Mouse (Mus musculus): ENCODE measurements around the gene Cul4a. TPM values are rescaled to one million over a fixed set of nuclear protein-coding genes. Genes with fewer than 3 reads are reported as not detected.

Gene Cul4a
- polyA plus RNA-seq, 1 experiment from 2014 or later = 73.8 TPM

GRCm38 (mm10) chr8:13148476-13148875, 43.1 kb downstream of the Cul4a start:
- Histone ChIP-seq H3K9me3 (no peaks in the 10 kb centered on the region), H3K27me3 (no peaks in the 10 kb centered on the region), H3K4me1 (no peaks in the 10 kb centered on the region), H3K36me3 (peaks cover 60% of the 10 kb centered on the region), H3K9ac (replicated peaks) (no peak overlapping the region), H3K4me2 (replicated peaks) (no peak overlapping the region), H3K4me3 (no peak overlapping the region), H3K27ac (replicated peaks) (no peak overlapping the region)
- WGBS = 97% methylated on average over 2 of the region's 2 CpGs
- ATAC-seq (replicated peaks) = no peak

- peaks cover 56% of the 10 kb centered on the region for H3K36me3 ChIP-seq
- H3K9me3 ChIP-seq = no peaks in the 10 kb centered on the region
- 96% methylated on average over 2 of the region's 2 CpGs for WGBS
Observed at GRCm38 (mm10) chr8:13149287-13149686, 43.9 kb downstream of the Cul4a start.

GRCm38 (mm10) chr8:13149866-13150265, 44.4 kb downstream of the Cul4a start:
- H3K4me2 ChIP-seq (replicated peaks) = no peak overlapping the region
- H3K9ac ChIP-seq (replicated peaks) = no peak overlapping the region
- H3K4me3 ChIP-seq = no peak overlapping the region
- no peak for ATAC-seq (replicated peaks)
- H3K27me3 ChIP-seq = no peaks in the 10 kb centered on the region
- H3K36me3 ChIP-seq = peaks cover 50% of the 10 kb centered on the region
- no peak overlapping the region for H3K27ac ChIP-seq (replicated peaks)
- H3K4me1 ChIP-seq = no peaks in the 10 kb centered on the region
- no peaks in the 10 kb centered on the region for H3K9me3 ChIP-seq
- whole genome bisulfite sequencing = 70% methylated on average over 5 of the region's 5 CpGs

More at GRCm38 (mm10) chr8:13149287-13149686, 43.9 kb downstream of the Cul4a start:
- H3K4me2 ChIP-seq (replicated peaks) = no peak overlapping the region
- no peak overlapping the region for H3K9ac ChIP-seq (replicated peaks)
- H3K27me3 ChIP-seq = no peaks in the 10 kb centered on the region
- ATAC-seq (replicated peaks) = no peak
- no peaks in the 10 kb centered on the region for H3K4me1 ChIP-seq
- no peak overlapping the region for H3K4me3 ChIP-seq
- H3K27ac ChIP-seq (replicated peaks) = no peak overlapping the region

GRCm38 (mm10) chr8:13150929-13151328, 45.5 kb downstream of the Cul4a start:
- no peaks in the 10 kb centered on the region for H3K9me3 ChIP-seq
- no peak overlapping the region for H3K4me3 ChIP-seq
- no peak overlapping the region for H3K27ac ChIP-seq (replicated peaks)
- 95% methylated on average over 2 of the region's 2 CpGs for WGBS
- H3K27me3 ChIP-seq = no peaks in the 10 kb centered on the region
- H3K9ac ChIP-seq (replicated peaks) = no peak overlapping the region
- peaks cover 40% of the 10 kb centered on the region for H3K36me3 ChIP-seq
- H3K4me2 ChIP-seq (replicated peaks) = no peak overlapping the region
- ATAC-seq (replicated peaks) = no peak
- no peaks in the 10 kb centered on the region for H3K4me1 ChIP-seq

GRCm38 (mm10) chr8:13154099-13154498, 48.7 kb downstream of the Cul4a start:
- no peaks in the 10 kb centered on the region for H3K27me3 ChIP-seq
- no peak for ATAC-seq (replicated peaks)
- H3K36me3 ChIP-seq = peaks cover 13% of the 10 kb centered on the region
- no peak overlapping the region for H3K9ac ChIP-seq (replicated peaks)
- WGBS = 84% methylated on average over 9 of the region's 9 CpGs
- H3K27ac ChIP-seq (replicated peaks) = no peak overlapping the region
- no peak overlapping the region for H3K4me2 ChIP-seq (replicated peaks)
- no peak overlapping the region for H3K4me3 ChIP-seq
- peaks cover 3% of the 10 kb centered on the region for H3K4me1 ChIP-seq
- H3K9me3 ChIP-seq = no peaks in the 10 kb centered on the region

- no peaks in the 10 kb centered on the region for H3K9me3 ChIP-seq
Observed at GRCm38 (mm10) chr8:13155358-13155757, 49.9 kb downstream of the Cul4a start.

GRCm38 (mm10) chr8:13156327-13157097, 51.1 kb downstream of the Cul4a start:
- H3K27ac ChIP-seq (replicated peaks) = no peak overlapping the region
- peaks cover 21% of the 10 kb centered on the region for H3K4me1 ChIP-seq
- H3K4me2 ChIP-seq (replicated peaks) = no peak overlapping the region
- ATAC-seq (replicated peaks) = no peak
- 0 out of 2 replicates have a peak, but pooled peaks cover 4% of the 10 kb centered on the region for H3K36me3 ChIP-seq
- H3K4me3 ChIP-seq = no peak overlapping the region
- no peaks in the 10 kb centered on the region for H3K27me3 ChIP-seq
- WGBS = 77% methylated on average over 12 of the region's 12 CpGs
- no peaks in the 10 kb centered on the region for H3K9me3 ChIP-seq
- H3K9ac ChIP-seq (replicated peaks) = no peak overlapping the region

More at GRCm38 (mm10) chr8:13155358-13155757, 49.9 kb downstream of the Cul4a start:
- no peak for ATAC-seq (replicated peaks)
- Histone ChIP-seq H3K4me3 (no peak overlapping the region), H3K27me3 (no peaks in the 10 kb centered on the region), H3K9ac (replicated peaks) (no peak overlapping the region), H3K36me3 (0 out of 2 replicates have a peak, but pooled peaks cover 4% of the 10 kb centered on the region), H3K4me2 (replicated peaks) (no peak overlapping the region), H3K27ac (replicated peaks) (no peak overlapping the region), H3K4me1 (peaks cover 10% of the 10 kb centered on the region)
- 74% methylated on average over 9 of the region's 9 CpGs for WGBS

GRCm38 (mm10) chr8:13158718-13159376, 53.4 kb downstream of the Cul4a start, which contains the start of gene Lamp1:
Lamp1 (plus strand) TSS chr8:13159161.
- Histone ChIP-seq H3K9me3 (no peaks in the 10 kb centered on the region), H3K4me3 (peak within 1 kb of the TSS; percentile 97), H3K27me3 (no peaks in the 10 kb centered on the region), H3K4me2 (replicated peaks) (peak within 1 kb of the TSS; percentile 74), H3K4me1 (peaks cover 21% of the 10 kb centered on the region), H3K36me3 (0 out of 2 replicates have a peak, but pooled peaks cover 4% of the 10 kb centered on the region), H3K27ac (replicated peaks) (peak within 1 kb of the TSS; percentile 77), H3K9ac (replicated peaks) (peak within 1 kb of the TSS; percentile 89)
- ATAC-seq (replicated peaks) = peak; percentile 97
- WGBS = 2% methylated on average over 48 of the region's 50 CpGs

- Histone ChIP-seq H3K4me3 (peak overlapping the region; percentile 97), H3K27me3 (no peaks in the 10 kb centered on the region), H3K9me3 (no peaks in the 10 kb centered on the region), H3K4me1 (peaks cover 21% of the 10 kb centered on the region), H3K27ac (replicated peaks) (peak overlapping the region; percentile 77), H3K4me2 (replicated peaks) (peak overlapping the region; percentile 74), H3K9ac (replicated peaks) (peak overlapping the region; percentile 89), H3K36me3 (no peaks in the 10 kb centered on the region)
- ATAC-seq (replicated peaks) = peak; percentile 77
- WGBS = 1% methylated on average over 48 of the region's 49 CpGs
Observed at GRCm38 (mm10) chr8:13159377-13159881, 54.0 kb downstream of the Cul4a start.

GRCm38 (mm10) chr8:13160691-13161090, 55.3 kb downstream of the Cul4a start:
- ATAC-seq (replicated peaks) = no peak
- Histone ChIP-seq H3K9me3 (no peaks in the 10 kb centered on the region), H3K27ac (replicated peaks) (no peak overlapping the region), H3K4me3 (peak overlapping the region; percentile 97; the same call in 1 of the 2 replicates), H3K27me3 (no peaks in the 10 kb centered on the region), H3K36me3 (no peaks in the 10 kb centered on the region), H3K9ac (replicated peaks) (no peak overlapping the region), H3K4me2 (replicated peaks) (peak overlapping the region; percentile 74; the same call in 1 of the 2 replicates), H3K4me1 (peaks cover 21% of the 10 kb centered on the region)
- 87% methylated on average over 3 of the region's 3 CpGs for WGBS

- peaks cover 2% of the 10 kb centered on the region; the same call in 1 of the 2 replicates for H3K36me3 ChIP-seq
- no peak overlapping the region for H3K9ac ChIP-seq (replicated peaks)
- H3K4me2 ChIP-seq (replicated peaks) = no peak overlapping the region
- WGBS = 83% methylated on average over 6 of the region's 6 CpGs
- no peaks in the 10 kb centered on the region for H3K27me3 ChIP-seq
- H3K4me1 ChIP-seq = peaks cover 21% of the 10 kb centered on the region
- H3K4me3 ChIP-seq = no peak overlapping the region
- no peak for ATAC-seq (replicated peaks)
- no peaks in the 10 kb centered on the region for H3K9me3 ChIP-seq
- no peak overlapping the region for H3K27ac ChIP-seq (replicated peaks)
Observed at GRCm38 (mm10) chr8:13162098-13162497, 56.7 kb downstream of the Cul4a start.

- Histone ChIP-seq H3K27me3 (no peaks in the 10 kb centered on the region), H3K27ac (replicated peaks) (no peak overlapping the region), H3K9ac (replicated peaks) (no peak overlapping the region), H3K9me3 (no peaks in the 10 kb centered on the region), H3K4me1 (peaks cover 19% of the 10 kb centered on the region), H3K36me3 (peaks cover 16% of the 10 kb centered on the region), H3K4me3 (no peak overlapping the region), H3K4me2 (replicated peaks) (no peak overlapping the region)
- WGBS = 93% methylated on average over 1 of the region's 1 CpGs
- no peak for ATAC-seq (replicated peaks)
Observed at GRCm38 (mm10) chr8:13163563-13163962, 58.1 kb downstream of the Cul4a start.
